Mouse (Mus musculus): ENCODE results near the gene Olfr309. TPM values are rescaled to one million over a fixed set of nuclear protein-coding genes. Genes with fewer than 3 reads are reported as not detected.
"Not testable (repeated sequence)": the region's sequence is repeated elsewhere in the genome, so short reads cannot be mapped to it uniquely, and the experiment has no call there.

Gene Olfr309
- polyA plus RNA-seq (2014; fragmentation: Nextera tagmentation; extraction: Ambion mirVana) = not detected in 2 replicates

DNA sequence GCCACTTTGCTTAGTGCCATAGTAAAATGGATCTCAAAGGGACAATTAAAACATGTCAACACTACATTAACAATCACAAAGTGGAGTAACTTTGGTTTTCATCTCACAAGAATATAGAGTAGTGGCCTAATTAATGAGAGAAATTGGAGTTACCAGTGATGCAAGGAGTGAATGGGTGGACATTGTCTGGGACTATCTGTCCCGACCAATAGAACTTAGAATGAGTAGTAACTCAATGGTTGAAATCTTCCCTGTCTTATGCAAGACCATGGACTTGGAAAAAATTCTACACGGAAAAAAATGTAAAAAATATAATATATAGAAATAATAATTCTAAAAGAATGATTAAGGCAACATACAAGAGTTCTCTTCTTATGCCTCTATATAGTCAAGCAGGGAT is at the start of gene Olfr309:
Olfr309 (minus strand) TSS at position 101 of the 400 bp plus-strand sequence.
- WGBS = 78% methylated on average over 2 of the region's 2 CpGs
- ATAC-seq (ENCODE audit: insufficient read depth, low FRiP score, low TSS enrichment) = no peak

DNA sequence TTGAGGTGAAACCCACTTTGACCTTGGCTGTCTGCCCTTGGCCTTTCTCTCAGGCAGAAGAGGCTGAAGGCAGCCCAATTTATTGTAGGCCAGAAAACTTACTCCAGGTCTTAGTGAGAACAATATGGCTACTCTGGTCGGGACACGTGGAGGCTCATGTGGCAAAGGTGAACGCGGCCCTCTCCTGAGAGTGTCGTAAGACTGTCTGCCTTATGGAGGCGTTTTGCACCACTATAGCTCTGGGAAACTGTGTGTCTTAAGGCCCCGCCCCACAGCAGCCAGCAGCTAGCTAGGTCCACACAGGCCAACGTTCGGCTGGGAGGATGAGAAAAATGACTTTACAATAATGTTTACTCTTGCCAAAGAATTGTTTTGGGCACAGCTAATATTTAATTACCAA is 32.8 kb upstream of the Olfr309 start:
- H3K4me1 ChIP-seq (ENCODE audit: control insufficient read depth, insufficient read depth, low read length); H3K4me2 ChIP-seq (ENCODE audit: low read depth): not testable (repeated sequence)
- WGBS = 91% methylated on average over 9 of the region's 9 CpGs

More for the DNA sequence above, at the start of gene Olfr309:
- no peak for DNase-seq (ENCODE audit: low spot score)
- no peak within 1 kb of the TSS for H3K27ac ChIP-seq (ENCODE audit: low read depth, low read length)
- H3K27me3 ChIP-seq (ENCODE audit: control insufficient read depth, insufficient read depth, low read length) = no peaks in the 10 kb centered on the region
- no peak within 1 kb of the TSS for H3K9ac ChIP-seq (ENCODE audit: low read length)
- H3K9me3 ChIP-seq (ENCODE audit: control insufficient read depth, low read length) = no peaks in the 10 kb centered on the region
- no peaks in the 10 kb centered on the region for H3K36me3 ChIP-seq (ENCODE audit: control insufficient read depth, insufficient read depth, low read length)
- no peaks in the 10 kb centered on the region for H3K4me1 ChIP-seq (ENCODE audit: control insufficient read depth, insufficient read depth, low read length)
- no peak within 1 kb of the TSS for H3K4me3 ChIP-seq (ENCODE audit: low read depth, low read length)
- H3K4me2 ChIP-seq (ENCODE audit: low read depth) = no peak within 1 kb of the TSS

GRCm38 (mm10) chr7:86344253-86344652 is 30.7 kb upstream of the Olfr309 start:
- Histone ChIP-seq H3K9ac (ENCODE audit: low read length) (no peak overlapping the region), H3K4me2 (ENCODE audit: low read depth) (no peak overlapping the region), H3K4me1 (ENCODE audit: control insufficient read depth, insufficient read depth, low read length) (no peaks in the 10 kb centered on the region), H3K36me3 (ENCODE audit: control insufficient read depth, insufficient read depth, low read length) (no peaks in the 10 kb centered on the region), H3K9me3 (ENCODE audit: control insufficient read depth, low read length) (no peaks in the 10 kb centered on the region), H3K27me3 (ENCODE audit: control insufficient read depth, insufficient read depth, low read length) (no peaks in the 10 kb centered on the region), H3K27ac (ENCODE audit: low read depth, low read length) (no peak overlapping the region), H3K4me3 (ENCODE audit: low read depth, low read length) (no peak overlapping the region)
- ATAC-seq (ENCODE audit: insufficient read depth, low FRiP score, low TSS enrichment) = no peak
- no peak for DNase-seq (ENCODE audit: low spot score)
- WGBS = 73% methylated on average over 3 of the region's 3 CpGs

More for the DNA sequence above, 32.8 kb upstream of the Olfr309 start:
- H3K36me3 ChIP-seq (ENCODE audit: control insufficient read depth, insufficient read depth, low read length); H3K9ac ChIP-seq (ENCODE audit: low read length); H3K9me3 ChIP-seq (ENCODE audit: control insufficient read depth, low read length); H3K4me3 ChIP-seq (ENCODE audit: low read depth, low read length); H3K27me3 ChIP-seq (ENCODE audit: control insufficient read depth, insufficient read depth, low read length); DNase-seq (ENCODE audit: low spot score); H3K27ac ChIP-seq (ENCODE audit: low read depth, low read length); ATAC-seq (ENCODE audit: insufficient read depth, low FRiP score, low TSS enrichment): not testable (repeated sequence)

DNA sequence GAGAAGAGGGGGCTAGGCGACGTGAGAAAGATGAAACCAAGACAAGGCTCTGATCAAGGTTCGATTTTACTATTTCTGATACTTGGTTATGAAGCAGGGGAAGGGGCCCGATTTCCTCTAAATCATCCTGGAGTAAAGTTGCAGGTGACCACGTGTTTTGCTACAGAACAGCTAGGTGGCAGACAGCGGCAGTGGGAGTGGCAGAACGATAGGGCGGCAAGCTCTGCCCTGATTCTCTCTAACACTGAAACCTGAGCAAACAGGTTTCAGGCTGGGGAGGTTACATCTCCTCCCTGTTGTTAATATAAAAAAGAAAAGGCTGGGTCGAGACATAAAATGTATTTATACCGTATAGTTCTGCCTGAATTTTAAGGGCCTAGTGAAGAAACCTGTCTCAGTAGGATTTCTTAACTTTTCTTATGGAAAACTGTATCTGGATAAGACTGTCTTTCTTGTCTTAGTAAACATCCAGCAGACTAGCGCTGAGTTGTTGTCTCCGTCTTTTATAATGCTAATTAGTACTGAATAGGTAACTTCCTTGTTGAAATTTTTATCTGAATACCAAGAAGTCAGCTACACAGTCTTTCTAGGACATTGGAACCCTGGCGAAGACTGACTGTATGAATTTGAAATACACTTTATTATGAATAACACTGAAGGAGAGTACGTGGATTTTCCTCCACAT is 29.5 kb upstream of the Olfr309 start:
- no peak overlapping the region for H3K27ac ChIP-seq (ENCODE audit: low read depth, low read length)
- DNase-seq (ENCODE audit: low spot score) = no peak
- H3K9ac ChIP-seq (ENCODE audit: low read length) = no peak overlapping the region
- H3K9me3 ChIP-seq (ENCODE audit: control insufficient read depth, low read length) = no peaks in the 10 kb centered on the region
- H3K36me3 ChIP-seq (ENCODE audit: control insufficient read depth, insufficient read depth, low read length) = no peaks in the 10 kb centered on the region
- no peaks in the 10 kb centered on the region for H3K4me1 ChIP-seq (ENCODE audit: control insufficient read depth, insufficient read depth, low read length)
- no peak overlapping the region for H3K4me3 ChIP-seq (ENCODE audit: low read depth, low read length)
- H3K27me3 ChIP-seq (ENCODE audit: control insufficient read depth, insufficient read depth, low read length) = no peaks in the 10 kb centered on the region
- no peak for ATAC-seq (ENCODE audit: insufficient read depth, low FRiP score, low TSS enrichment)
- H3K4me2 ChIP-seq (ENCODE audit: low read depth) = no peak overlapping the region
- WGBS = 80% methylated on average over 14 of the region's 14 CpGs

DNA sequence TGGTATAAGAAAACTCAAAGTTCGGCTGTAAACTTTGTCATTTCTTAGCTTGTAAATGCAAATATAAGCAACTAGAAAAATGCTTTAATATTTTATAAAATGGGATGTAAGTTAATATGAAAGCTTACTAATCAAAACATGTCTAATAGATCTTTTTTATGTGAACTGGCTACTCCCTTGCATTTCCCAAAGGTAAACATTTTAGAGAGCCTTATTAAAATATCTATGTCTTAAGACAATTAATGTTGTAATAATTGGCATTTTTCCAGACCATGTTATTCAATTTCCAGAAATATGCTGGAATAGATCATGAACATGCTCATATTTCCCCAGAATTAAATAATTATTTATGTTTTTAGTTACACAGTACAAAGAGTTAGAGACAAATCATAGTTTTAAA is 24.0 kb upstream of the Olfr309 start, which contains the start of gene Olfr307:
Olfr307 (minus strand) TSS at position 101 of the 400 bp plus-strand sequence.
- no peaks in the 10 kb centered on the region for H3K36me3 ChIP-seq (ENCODE audit: control insufficient read depth, insufficient read depth, low read length)
- H3K27ac ChIP-seq (ENCODE audit: low read depth, low read length) = no peak within 1 kb of the TSS
- H3K4me1 ChIP-seq (ENCODE audit: control insufficient read depth, insufficient read depth, low read length) = no peaks in the 10 kb centered on the region
- H3K4me2 ChIP-seq (ENCODE audit: low read depth) = no peak within 1 kb of the TSS
- H3K4me3 ChIP-seq (ENCODE audit: low read depth, low read length) = no peak within 1 kb of the TSS
- H3K9me3 ChIP-seq (ENCODE audit: control insufficient read depth, low read length) = no peaks in the 10 kb centered on the region
- DNase-seq (ENCODE audit: low spot score) (no peak), ATAC-seq (ENCODE audit: insufficient read depth, low FRiP score, low TSS enrichment) (no peak)
- WGBS = 80% methylated on average over 1 of the region's 1 CpGs
- H3K9ac ChIP-seq (ENCODE audit: low read length) = no peak within 1 kb of the TSS
- no peaks in the 10 kb centered on the region for H3K27me3 ChIP-seq (ENCODE audit: control insufficient read depth, insufficient read depth, low read length)

GRCm38 (mm10) chr7:86325530-86325929 is 12.0 kb upstream of the Olfr309 start, which contains the start of gene Olfr308:
Gene Olfr308, minus strand, starts transcription at chr7:86325630.
- Histone ChIP-seq H3K36me3 (ENCODE audit: control insufficient read depth, insufficient read depth, low read length) (no peaks in the 10 kb centered on the region), H3K4me1 (ENCODE audit: control insufficient read depth, insufficient read depth, low read length) (no peaks in the 10 kb centered on the region), H3K27me3 (ENCODE audit: control insufficient read depth, insufficient read depth, low read length) (no peaks in the 10 kb centered on the region), H3K9me3 (ENCODE audit: control insufficient read depth, low read length) (no peaks in the 10 kb centered on the region), H3K4me2 (ENCODE audit: low read depth) (no peak within 1 kb of the TSS), H3K9ac (ENCODE audit: low read length) (no peak within 1 kb of the TSS), H3K27ac (ENCODE audit: low read depth, low read length) (no peak within 1 kb of the TSS), H3K4me3 (ENCODE audit: low read depth, low read length) (no peak within 1 kb of the TSS)
- no peak for ATAC-seq (ENCODE audit: insufficient read depth, low FRiP score, low TSS enrichment)
- no peak for DNase-seq (ENCODE audit: low spot score)

- 93% methylated on average over 2 of the region's 2 CpGs for WGBS
Observed at GRCm38 (mm10) chr7:86321323-86321722, 7.8 kb upstream of the Olfr309 start.

GRCm38 (mm10) chr7:86277072-86277471 is 36.4 kb downstream of the Olfr309 start, which contains the start of gene Olfr310:
Gene Olfr310, minus strand, starts transcription at chr7:86277172.
- no peak within 1 kb of the TSS for H3K4me2 ChIP-seq (ENCODE audit: low read depth)
- no peak within 1 kb of the TSS for H3K27ac ChIP-seq (ENCODE audit: low read depth, low read length)
- no peaks in the 10 kb centered on the region for H3K27me3 ChIP-seq (ENCODE audit: control insufficient read depth, insufficient read depth, low read length)
- no peaks in the 10 kb centered on the region for H3K9me3 ChIP-seq (ENCODE audit: control insufficient read depth, low read length)
- no peak within 1 kb of the TSS for H3K9ac ChIP-seq (ENCODE audit: low read length)
- H3K36me3 ChIP-seq (ENCODE audit: control insufficient read depth, insufficient read depth, low read length) = no peaks in the 10 kb centered on the region
- DNase-seq (ENCODE audit: low spot score) (no peak), ATAC-seq (ENCODE audit: insufficient read depth, low FRiP score, low TSS enrichment) (no peak)
- H3K4me1 ChIP-seq (ENCODE audit: control insufficient read depth, insufficient read depth, low read length) = no peaks in the 10 kb centered on the region
- WGBS = 92% methylated on average over 1 of the region's 1 CpGs
- no peak within 1 kb of the TSS for H3K4me3 ChIP-seq (ENCODE audit: low read depth, low read length)

More at GRCm38 (mm10) chr7:86321323-86321722, 7.8 kb upstream of the Olfr309 start:
- no peak overlapping the region for H3K27ac ChIP-seq (ENCODE audit: low read depth, low read length)
- no peaks in the 10 kb centered on the region for H3K36me3 ChIP-seq (ENCODE audit: control insufficient read depth, insufficient read depth, low read length)
- no peak overlapping the region for H3K4me3 ChIP-seq (ENCODE audit: low read depth, low read length)
- no peak overlapping the region for H3K9ac ChIP-seq (ENCODE audit: low read length)
- ATAC-seq (ENCODE audit: insufficient read depth, low FRiP score, low TSS enrichment) (no peak), DNase-seq (ENCODE audit: low spot score) (no peak)
- no peak overlapping the region for H3K4me2 ChIP-seq (ENCODE audit: low read depth)
- no peaks in the 10 kb centered on the region for H3K27me3 ChIP-seq (ENCODE audit: control insufficient read depth, insufficient read depth, low read length)
- no peaks in the 10 kb centered on the region for H3K9me3 ChIP-seq (ENCODE audit: control insufficient read depth, low read length)
- H3K4me1 ChIP-seq (ENCODE audit: control insufficient read depth, insufficient read depth, low read length) = no peaks in the 10 kb centered on the region
